Mouse (Mus musculus): Measurements from ENCODE around the gene Heatr3. TPM values are rescaled to one million over a fixed set of nuclear protein-coding genes. Genes with fewer than 3 reads are reported as not detected.
A peak's percentile ranks its signal among the peaks of the same experiment; 100 is the strongest.

Heatr3 gene
- 39.8 and 56.4 TPM in 2 replicates for total RNA-seq (2017)

DNA sequence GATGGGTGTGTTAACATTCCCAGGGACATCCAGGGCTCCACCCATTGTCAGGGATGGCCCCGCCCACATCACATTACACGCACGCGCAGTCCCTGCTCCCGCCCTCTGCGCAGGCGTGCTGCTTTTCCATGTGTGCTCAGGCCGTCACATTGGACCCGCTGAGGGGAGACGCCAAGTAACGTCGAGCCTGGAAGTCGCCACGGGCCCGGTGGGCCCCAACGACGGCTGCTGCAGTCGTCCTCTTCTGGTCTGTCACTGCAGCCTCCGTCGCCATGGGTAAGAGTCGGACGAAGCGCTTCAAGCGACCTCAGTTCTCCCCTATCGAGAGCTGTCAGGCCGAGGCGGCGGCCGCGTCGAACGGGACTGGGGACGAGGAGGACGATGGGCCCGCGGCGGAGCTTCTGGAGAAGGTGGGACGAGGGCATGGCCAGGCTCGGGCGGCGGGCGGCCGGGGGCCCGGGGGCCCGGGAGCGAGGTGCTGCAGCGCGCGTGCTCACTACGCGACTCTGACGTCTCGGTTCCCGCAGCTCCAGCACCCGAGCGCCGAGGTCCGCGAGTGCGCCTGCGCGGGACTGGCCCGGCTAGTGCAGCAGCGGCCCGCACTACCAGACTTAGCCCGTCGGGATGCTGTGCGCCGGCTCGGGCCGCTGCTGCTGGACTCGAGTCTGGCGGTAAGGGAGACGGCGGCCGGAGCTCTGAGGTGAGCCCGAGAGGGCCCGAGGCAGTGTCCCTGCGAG is at the start of gene Heatr3:
Gene Heatr3, plus strand, starts transcription at position 108 of the 737 bp plus-strand sequence.
- ATAC-seq (replicated peaks in 1 of 2; ENCODE audit: insufficient read depth in 1 of 2, low FRiP score in 2 of 2, low TSS enrichment in 1 of 2, low read depth in 1 of 2, poor library complexity in 2 of 2, severe bottlenecking in 2 of 2), result peak; percentile 87 to 96

DNA sequence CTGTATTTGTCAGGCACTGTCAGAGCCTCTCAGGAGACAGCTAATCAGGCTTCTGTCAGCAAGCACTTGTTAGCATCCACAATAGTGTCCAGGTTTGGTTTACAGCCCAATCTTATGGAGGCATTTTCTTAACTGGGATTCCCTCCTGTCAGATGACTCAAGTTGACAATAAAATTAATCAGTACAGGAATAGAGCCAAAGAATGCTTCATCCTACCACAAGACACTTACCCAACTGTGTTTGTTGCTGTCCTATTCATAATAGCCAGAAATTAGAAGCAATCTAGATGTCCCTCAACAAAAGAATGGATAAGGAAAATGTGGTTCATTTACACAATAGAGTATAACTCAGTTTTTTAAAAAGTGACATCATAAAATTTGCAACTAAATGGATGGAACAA is 49.6 kb upstream of the Heatr3 start:
- no peak for ATAC-seq (replicated peaks in 1 of 2; ENCODE audit: insufficient read depth in 1 of 2, low FRiP score in 2 of 2, low TSS enrichment in 1 of 2, low read depth in 1 of 2, poor library complexity in 2 of 2, severe bottlenecking in 2 of 2)

DNA sequence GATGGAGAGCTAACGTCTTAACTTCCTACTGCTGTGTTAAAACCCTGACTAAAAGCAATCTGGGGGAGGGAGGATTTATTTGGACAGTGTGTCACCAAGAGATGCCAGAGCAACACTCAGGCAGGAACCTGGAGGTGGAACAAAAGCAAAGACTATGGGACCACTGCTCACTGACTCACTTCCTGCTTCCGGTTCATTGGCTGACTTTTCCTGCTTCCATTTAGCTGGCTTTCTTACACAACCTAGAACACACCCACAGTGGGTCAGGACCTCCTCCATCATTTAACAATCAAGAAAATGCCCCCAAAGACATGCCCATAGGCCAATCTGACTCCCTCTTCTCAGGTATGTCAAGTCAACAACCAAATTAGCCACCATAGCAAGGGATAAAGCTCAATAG is 46.0 kb upstream of the Heatr3 start:
- ATAC-seq (replicated peaks in 1 of 2; ENCODE audit: insufficient read depth in 1 of 2, low FRiP score in 2 of 2, low TSS enrichment in 1 of 2, low read depth in 1 of 2, poor library complexity in 2 of 2, severe bottlenecking in 2 of 2), result no peak

DNA sequence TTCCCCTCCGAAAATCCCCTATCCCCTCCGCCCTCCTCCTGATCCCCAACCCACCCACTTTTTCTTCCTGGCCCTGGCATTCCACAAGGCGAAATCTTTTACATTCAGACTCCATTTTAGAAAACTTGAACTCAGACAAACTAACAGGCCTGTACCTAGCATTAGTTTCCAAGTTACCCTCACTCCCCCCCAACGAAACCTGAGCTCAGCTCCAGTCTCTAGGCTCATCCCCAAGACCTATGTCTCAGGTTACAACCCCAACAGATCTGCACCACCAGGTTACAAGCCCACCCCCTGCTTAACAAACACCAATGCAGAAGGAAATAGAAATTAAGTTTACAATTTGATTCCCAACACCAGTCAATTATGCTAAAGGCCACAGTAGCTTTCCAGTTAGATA is 44.3 kb upstream of the Heatr3 start:
- ATAC-seq (replicated peaks in 1 of 2; ENCODE audit: insufficient read depth in 1 of 2, low FRiP score in 2 of 2, low TSS enrichment in 1 of 2, low read depth in 1 of 2, poor library complexity in 2 of 2, severe bottlenecking in 2 of 2), result no peak

DNA sequence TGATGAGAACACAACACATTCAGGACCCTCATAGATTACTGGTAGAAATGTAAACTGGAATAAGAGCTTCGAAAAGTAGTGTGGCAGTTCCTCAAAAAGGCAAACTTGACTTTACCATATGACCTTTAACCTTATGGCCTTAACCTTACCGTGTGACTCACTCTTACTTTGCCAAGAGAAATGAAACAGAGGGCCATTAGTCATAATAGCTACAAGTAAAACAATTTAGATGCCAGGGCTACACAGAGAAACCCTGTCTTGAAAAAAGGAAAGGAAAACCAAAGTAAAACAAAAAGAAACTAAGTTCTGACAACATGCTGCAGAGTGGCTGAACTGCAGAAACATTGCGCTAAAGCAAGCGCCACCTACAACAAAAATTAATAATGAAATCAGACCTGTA is 38.8 kb upstream of the Heatr3 start:
- no peak for ATAC-seq (replicated peaks in 1 of 2; ENCODE audit: insufficient read depth in 1 of 2, low FRiP score in 2 of 2, low TSS enrichment in 1 of 2, low read depth in 1 of 2, poor library complexity in 2 of 2, severe bottlenecking in 2 of 2)

DNA sequence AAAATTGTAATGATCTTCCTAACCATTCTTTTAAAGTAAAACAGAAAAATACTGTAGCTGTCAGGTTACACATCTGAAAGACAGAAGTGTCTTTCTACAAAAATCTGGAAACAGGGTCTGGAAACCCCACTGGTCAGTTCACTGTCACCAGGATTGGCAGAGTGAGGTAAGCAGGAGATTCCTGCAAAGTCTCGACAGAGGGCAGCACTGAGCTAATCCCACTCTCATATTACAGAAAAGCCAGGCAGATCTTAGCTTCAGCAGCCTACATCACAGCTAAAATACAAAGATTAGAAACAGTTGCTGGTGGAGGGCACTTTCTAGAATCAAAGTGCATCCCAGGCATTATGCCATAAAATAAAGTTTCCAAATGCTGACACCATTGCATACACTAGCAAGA is 38.1 kb upstream of the Heatr3 start:
- peak; percentile 59 to 84; a peak in 3 of 4 replicates for ATAC-seq (replicated peaks in 1 of 2; ENCODE audit: insufficient read depth in 1 of 2, low FRiP score in 2 of 2, low TSS enrichment in 1 of 2, low read depth in 1 of 2, poor library complexity in 2 of 2, severe bottlenecking in 2 of 2)

DNA sequence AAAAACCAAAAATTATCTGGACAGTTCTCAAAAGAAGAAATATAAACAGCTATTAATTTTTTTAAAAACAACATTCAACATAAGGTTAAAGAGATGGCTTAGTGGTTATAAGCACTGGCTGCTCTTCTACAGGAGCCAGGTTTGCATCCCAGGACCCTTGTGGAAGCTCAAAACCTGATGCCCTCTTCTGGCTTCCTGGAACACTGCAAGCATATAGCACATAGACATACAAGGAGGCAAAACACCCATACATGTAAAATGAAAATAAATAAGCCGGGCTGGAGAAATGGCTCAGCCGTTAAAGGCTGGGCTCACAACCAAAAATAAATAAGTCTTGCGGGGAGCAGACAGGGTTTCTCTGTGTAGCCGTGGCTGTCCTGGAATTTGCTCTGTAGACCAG is 28.4 kb upstream of the Heatr3 start:
- no peak for ATAC-seq (replicated peaks in 1 of 2; ENCODE audit: insufficient read depth in 1 of 2, low FRiP score in 2 of 2, low TSS enrichment in 1 of 2, low read depth in 1 of 2, poor library complexity in 2 of 2, severe bottlenecking in 2 of 2)

DNA sequence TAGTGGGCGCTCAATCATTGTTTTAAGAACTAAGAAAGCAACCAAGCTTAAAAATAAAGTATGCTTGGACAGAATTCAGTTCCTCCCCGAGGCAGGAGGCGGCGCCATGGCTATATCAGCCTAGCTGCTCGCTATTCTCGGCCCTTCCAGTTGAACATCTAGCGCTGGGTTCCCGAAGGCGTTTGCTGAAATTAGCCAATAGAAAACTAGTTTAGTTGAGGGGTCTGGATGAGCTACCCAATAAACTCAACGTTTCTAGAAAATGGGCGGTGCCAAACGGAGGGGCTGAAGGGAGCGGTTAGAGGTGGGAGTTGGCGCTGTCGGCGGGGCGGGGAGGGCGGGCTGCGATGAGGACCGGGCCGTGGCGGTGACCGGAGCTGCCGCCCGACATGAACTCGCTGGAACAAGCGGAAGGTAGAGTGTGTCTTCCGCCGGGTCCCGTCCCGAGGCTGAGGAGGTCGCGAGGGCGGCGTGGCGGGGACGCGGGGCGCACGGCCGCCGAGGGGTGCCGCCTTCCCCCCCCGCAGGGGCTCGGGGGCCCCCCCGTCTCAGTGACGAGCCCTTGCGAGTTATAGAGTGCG is 19.1 kb upstream of the Heatr3 start, which contains the start of gene Cnep1r1:
Gene Cnep1r1, plus strand, starts transcription at position 314 of the 581 bp plus-strand sequence.
- ATAC-seq (replicated peaks in 1 of 2; ENCODE audit: insufficient read depth in 1 of 2, low FRiP score in 2 of 2, low TSS enrichment in 1 of 2, low read depth in 1 of 2, poor library complexity in 2 of 2, severe bottlenecking in 2 of 2), result peak; percentile 99

DNA sequence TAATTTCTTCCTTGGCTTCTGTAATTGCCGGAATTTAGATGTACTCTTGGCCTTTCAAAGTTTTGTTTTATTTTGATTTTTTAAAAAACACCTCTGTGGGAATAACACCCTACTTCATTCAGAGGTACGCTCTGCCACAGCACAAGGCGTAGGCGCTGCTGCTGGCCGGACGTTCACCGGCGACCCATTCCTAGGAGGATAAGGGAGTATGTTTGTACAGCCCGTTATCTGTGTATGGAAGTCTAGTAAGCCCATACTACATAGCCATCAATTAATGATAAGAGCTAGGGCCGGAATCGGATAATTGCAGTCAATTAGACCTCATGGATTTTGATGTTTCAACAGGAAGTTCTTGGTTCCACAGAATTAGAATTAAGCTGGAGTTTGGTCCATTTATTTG is 18.6 kb upstream of the Heatr3 start:
- ATAC-seq (replicated peaks in 1 of 2; ENCODE audit: insufficient read depth in 1 of 2, low FRiP score in 2 of 2, low TSS enrichment in 1 of 2, low read depth in 1 of 2, poor library complexity in 2 of 2, severe bottlenecking in 2 of 2), result no peak

DNA sequence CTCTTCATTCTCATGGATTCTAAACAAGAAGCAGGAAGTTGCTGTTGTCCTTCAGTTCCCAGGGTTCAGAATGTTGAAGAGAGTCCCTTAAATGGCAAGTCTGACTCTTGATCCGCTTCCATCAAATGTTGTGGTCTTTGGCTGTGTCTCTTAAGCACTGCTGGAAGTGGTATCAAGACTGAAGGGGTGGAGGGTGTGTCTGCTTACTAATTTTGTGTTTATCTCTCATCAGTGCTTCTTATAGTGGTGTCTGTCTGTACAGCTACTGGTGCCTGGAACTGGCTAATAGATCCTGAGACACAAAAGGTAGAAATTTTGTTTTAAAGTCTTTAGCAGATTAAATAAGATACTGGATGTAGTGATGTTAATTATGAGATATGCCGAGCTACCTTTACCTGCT is 12.8 kb upstream of the Heatr3 start:
- no peak for ATAC-seq (replicated peaks in 1 of 2; ENCODE audit: insufficient read depth in 1 of 2, low FRiP score in 2 of 2, low TSS enrichment in 1 of 2, low read depth in 1 of 2, poor library complexity in 2 of 2, severe bottlenecking in 2 of 2)

DNA sequence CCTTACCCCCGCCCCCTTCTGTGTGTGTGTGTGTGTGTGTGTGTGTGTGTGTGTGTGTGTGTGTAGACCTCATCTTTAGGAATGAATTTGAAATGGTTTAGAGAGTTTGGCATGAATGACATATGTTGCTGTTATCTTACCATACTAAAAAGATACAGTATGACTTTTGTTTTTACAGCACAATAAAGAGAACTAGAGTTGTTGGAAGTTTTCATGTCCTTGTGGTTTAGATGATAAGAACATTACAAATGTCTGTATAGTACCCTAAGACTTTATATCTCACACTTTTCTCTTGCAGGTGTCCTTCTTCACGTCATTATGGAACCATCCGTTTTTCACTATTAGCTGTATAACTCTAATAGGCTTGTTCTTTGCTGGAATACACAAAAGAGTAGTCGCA is 8.3 kb upstream of the Heatr3 start:
- no peak for ATAC-seq (replicated peaks in 1 of 2; ENCODE audit: insufficient read depth in 1 of 2, low FRiP score in 2 of 2, low TSS enrichment in 1 of 2, low read depth in 1 of 2, poor library complexity in 2 of 2, severe bottlenecking in 2 of 2)

DNA sequence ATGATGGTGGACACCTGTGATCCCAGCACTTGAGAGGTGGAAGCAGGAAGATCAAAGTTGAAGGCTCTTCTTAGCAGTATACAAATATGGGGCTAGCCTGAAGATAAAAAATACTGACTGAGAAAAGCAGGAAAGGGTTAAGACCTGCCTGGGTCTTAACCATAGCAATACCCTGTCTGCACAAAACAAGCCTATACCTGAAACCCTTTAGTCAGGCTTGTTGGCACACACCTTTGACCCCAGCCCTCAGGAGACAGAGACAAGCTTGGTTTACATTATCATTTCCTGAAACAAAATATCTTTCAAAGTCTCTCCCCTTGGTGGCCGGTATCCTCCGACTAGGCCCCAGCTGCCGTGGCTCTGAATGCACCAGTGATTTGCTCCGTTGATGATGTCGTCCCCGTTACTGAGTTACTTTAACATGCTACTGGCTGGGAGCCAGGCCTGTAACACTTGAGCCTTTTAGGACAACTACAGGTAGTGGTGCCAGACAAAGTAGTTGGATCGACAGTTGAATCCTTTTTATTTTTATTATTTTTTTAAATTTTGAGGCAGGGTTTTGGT is 6.8 kb upstream of the Heatr3 start:
- no peak for ATAC-seq (replicated peaks in 1 of 2; ENCODE audit: insufficient read depth in 1 of 2, low FRiP score in 2 of 2, low TSS enrichment in 1 of 2, low read depth in 1 of 2, poor library complexity in 2 of 2, severe bottlenecking in 2 of 2)

DNA sequence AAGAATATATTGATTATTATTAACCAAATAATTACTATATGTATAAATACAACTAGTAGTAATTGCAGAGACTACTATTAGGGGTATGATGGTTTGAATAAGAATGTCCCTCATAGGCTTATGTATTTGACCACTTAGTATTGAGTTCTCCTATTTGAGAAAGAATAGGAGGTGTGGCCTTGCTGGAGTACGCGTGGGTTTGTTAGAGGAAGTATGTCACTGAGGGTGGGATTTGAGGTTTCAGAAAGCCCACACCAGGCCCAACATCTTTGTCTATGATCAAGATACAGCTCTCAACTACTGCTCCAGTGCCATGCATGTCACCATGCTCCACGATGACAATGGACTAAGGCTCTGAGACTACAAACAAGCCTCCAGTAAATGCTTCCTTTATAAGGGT is 1.6 kb downstream of the Heatr3 start:
- ATAC-seq (replicated peaks in 1 of 2; ENCODE audit: insufficient read depth in 1 of 2, low FRiP score in 2 of 2, low TSS enrichment in 1 of 2, low read depth in 1 of 2, poor library complexity in 2 of 2, severe bottlenecking in 2 of 2), result peak; percentile 13 to 35; a peak in 2 of 4 replicates

DNA sequence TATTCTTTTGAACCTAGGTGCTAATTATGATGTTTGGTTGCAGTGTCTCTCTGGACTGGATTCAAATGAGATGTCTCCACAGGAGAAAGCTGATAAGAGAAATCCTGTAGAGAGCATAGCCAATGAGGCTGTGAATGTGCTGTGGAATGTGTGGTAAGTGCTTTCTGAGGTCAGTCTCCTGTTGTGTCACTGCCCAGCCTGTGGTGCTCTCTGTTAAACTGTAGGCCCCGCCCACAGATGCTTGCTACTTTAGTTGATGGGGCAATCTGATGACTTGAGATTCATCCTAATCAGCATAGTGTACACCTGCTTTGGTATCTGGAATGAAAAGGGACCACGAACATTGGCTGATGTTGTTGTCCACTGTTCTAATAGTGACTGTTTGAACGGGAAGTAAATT is 4.0 kb downstream of the Heatr3 start:
- ATAC-seq (replicated peaks in 1 of 2; ENCODE audit: insufficient read depth in 1 of 2, low FRiP score in 2 of 2, low TSS enrichment in 1 of 2, low read depth in 1 of 2, poor library complexity in 2 of 2, severe bottlenecking in 2 of 2), result no peak; a peak in 1 of 4 replicates

DNA sequence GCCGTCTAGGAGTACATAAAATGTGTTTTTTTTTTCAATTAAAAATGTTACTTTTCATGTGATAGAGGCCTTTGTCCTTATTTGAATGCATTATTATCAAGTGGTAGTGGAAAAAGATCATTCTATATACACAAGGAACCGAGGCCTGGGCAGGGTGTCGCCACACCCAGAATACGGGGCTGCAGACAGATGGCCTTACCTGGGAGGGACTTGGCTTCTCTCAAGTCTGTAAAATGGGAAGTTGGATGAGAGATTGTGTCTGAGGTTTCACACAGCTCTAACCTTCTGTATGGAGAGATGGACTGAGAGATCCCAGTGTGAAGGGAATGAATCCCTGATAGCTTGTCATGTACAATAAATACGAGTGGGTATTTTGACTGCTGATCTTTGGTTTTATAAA is 6.4 kb downstream of the Heatr3 start:
- ATAC-seq (replicated peaks in 1 of 2; ENCODE audit: insufficient read depth in 1 of 2, low FRiP score in 2 of 2, low TSS enrichment in 1 of 2, low read depth in 1 of 2, poor library complexity in 2 of 2, severe bottlenecking in 2 of 2), result no peak

DNA sequence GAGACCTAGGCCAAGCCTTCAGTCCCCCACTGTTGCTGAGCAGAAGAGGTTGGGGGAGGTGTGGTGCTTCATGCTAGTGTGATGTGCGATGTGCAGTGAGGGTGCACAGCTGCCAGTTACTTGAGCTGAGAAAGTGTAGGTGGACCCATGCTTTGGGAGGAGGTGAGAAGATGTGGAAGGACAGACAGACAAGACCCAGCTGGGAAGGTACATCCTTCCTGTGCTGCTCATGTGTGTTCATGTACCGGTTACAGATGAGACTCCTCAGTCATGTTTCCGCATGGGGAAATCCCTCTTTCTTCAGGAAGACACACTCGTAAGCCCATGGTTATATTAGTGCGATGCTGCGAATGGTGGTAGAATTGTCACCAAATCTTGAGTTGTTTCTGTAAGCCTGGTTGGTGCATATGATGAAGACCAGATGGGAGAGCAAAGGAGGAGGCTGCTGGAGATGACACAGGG is 13.3 kb downstream of the Heatr3 start:
- no peak for ATAC-seq (replicated peaks in 1 of 2; ENCODE audit: insufficient read depth in 1 of 2, low FRiP score in 2 of 2, low TSS enrichment in 1 of 2, low read depth in 1 of 2, poor library complexity in 2 of 2, severe bottlenecking in 2 of 2)

DNA sequence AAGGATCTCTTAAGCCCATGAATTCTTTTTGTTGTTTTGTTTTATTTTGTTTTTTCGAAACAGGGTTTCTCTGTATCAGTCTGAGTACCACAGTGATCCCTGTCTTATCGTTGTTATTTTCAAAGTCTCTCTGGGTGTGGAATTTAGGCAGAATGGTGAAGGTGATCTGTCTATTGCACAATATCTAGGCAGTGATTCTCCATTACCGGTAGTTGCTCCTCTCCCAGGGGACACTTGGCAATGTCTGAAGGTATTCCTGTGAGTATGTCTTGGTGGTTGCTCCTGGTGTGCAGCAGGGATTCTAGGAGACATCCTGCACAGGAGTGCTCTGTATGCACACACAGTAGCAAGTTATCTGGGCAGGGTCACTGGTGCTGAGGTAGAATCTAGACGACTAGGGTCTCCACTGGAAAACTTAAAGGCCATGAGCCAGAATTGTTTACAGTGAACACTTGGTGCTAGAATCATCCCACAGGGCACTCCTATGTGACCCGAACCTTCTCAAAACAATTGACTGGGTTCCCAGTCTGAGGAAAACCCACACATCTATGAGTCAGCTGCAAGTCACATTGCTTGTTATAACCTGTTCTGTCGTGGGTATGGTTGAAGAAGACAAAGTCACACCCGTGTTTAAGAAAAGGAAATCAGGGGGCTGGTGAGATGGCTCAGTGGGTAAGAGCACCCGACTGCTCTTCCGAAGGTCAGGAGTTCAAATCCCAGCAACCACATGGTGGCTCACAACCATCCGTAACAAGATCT is 22.8 kb downstream of the Heatr3 start:
- no peak for ATAC-seq (replicated peaks in 1 of 2; ENCODE audit: insufficient read depth in 1 of 2, low FRiP score in 2 of 2, low TSS enrichment in 1 of 2, low read depth in 1 of 2, poor library complexity in 2 of 2, severe bottlenecking in 2 of 2)

DNA sequence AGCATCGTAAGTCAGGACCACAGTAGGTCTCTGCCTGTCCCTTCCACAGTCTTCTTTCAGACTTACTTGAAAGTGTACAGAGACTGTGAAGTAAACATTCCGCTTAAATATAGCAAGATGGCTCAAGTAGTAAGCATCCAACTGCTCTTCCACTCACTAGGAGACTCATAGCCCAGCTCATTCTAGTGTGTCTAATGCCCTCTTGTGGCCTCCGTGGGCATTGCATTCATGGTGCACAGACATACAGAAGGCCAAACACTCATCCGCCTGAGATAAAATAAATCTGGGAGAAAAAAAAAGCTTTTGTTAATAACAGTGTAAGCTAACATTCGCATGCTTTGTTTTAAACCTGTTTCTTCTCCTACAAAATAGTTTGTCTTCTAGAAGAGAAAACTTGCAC is 23.8 kb downstream of the Heatr3 start:
- ATAC-seq (replicated peaks in 1 of 2; ENCODE audit: insufficient read depth in 1 of 2, low FRiP score in 2 of 2, low TSS enrichment in 1 of 2, low read depth in 1 of 2, poor library complexity in 2 of 2, severe bottlenecking in 2 of 2), result peak; percentile 42 to 72; a peak in 2 of 4 replicates

Measured in hematopoietic stem cell, adult 5-6 weeks (primary cell).